Mouse (Mus musculus) brain, embryonic 14.5 days (tissue): Measurements from ENCODE around the gene Muc5b.

ENCODE experiments used
- CTCF ChIP-seq: fragments of 200-500 bp; IDR thresholded peaks from 2 replicates; pipeline ENCODE4 v1.5.1; 2012; ENCODE audit warnings: inconsistent platforms, mild to moderate bottlenecking, moderate library complexity, borderline replicate concordance; ENCODE audit not compliant: insufficient read depth, insufficient read length; ENCODE audit errors: extremely low read depth
- POLR2A ChIP-seq: fragments of 200-500 bp; IDR thresholded peaks from 2 replicates; pipeline ENCODE4 v1.6.1; 2012; ENCODE audit warnings: mild to moderate bottlenecking, inconsistent platforms, borderline replicate concordance; ENCODE audit not compliant: poor library complexity, insufficient read depth, insufficient read length, severe bottlenecking; ENCODE audit errors: extremely low read depth

- TF ChIP-seq POLR2A (no peak), CTCF (no peak)
These were observed 22.2 kb downstream of the Muc5b start for GRCm38 (mm10) chr7:141861046-141861445.
